Mouse (Mus musculus) Patski (cell line): ENCODE results near the gene Gstm3. TPM values are rescaled to one million over a fixed set of nuclear protein-coding genes. Genes with fewer than 3 reads are reported as not detected.
"Not testable (repeated sequence)": the region's sequence is repeated elsewhere in the genome, so short reads cannot be mapped to it uniquely, and the experiment has no call there.

Experiments used
- ATAC-seq: fragments of 100-300 bp; one replicate; pipeline ENCODE4 v1.8.0; 2021
- CTCF ChIA-PET: fragments of 350-600 bp; sonication (Branson Sonifier 250); formaldehyde crosslinking; loops from one replicate; lab custom pipeline; 2022; ENCODE audit warnings: inconsistent platforms; lab: Charles Lee
- POLR2A ChIA-PET: fragments of 350-600 bp; sonication (Branson Sonifier 250); formaldehyde crosslinking; loops from one replicate; lab custom pipeline; 2022; ENCODE audit warnings: antibody characterized with exemption, inconsistent platforms; lab: Charles Lee
- DNase-seq: peaks from one replicate; pipeline ENCODE4 v3.0.0-alpha.2; 2011; ENCODE audit warnings: low read depth, low spot score
- H3K27me3 ChIP-seq: fragments of 371-371 bp; one replicate; pipeline ENCODE4 v1.5.1; 2021
- CTCF ChIP-seq: fragments of 100-300 bp; IDR thresholded peaks from one replicate; pipeline ENCODE4 v1.5.1; 2021
- in situ Hi-C: fragments of 300-500 bp; cut with MboI; formaldehyde crosslinking; loops from 3 replicates; pipeline ENCODE4 v1.11.1; 2018; ENCODE audit warnings: low pct_unique_long_range_greater_than_20kb, mixed read lengths
- polyA plus RNA-seq: library from polyadenylated mRNA; unstranded; gene quantifications from one replicate; pipeline ENCODE4 v1.2.3, GENCODE M21; 2021

Gstm3 gene
- polyA plus RNA-seq, 1 experiment from 2014 or later, result not detected

DNA sequence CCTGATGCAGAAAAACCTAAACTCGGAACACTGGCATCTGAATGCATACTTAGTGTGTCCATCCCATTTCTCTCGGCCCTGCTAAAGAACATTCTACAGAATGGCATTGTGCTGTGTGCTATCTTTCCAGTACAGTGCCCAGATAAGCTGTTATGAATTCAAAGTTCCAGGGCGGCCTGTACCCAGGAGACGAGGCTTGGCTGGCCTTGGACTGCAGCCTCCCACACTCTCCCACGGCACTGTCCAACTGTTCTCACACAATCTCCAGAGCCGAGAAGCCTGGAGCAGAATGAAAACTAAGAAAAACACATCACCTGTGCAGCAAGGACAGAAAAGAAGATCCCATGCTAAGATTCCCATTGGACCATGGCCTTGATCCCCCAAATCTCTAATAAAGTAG lies 13.6 kb upstream of the Gstm3 start:
- ATAC-seq (no peak), DNase-seq (no peak)
- in situ Hi-C loops, result no loop called here
- POLR2A ChIA-PET, result interaction anchor here (0.9 kb wide), 1 partner anchor 28 kb away, joined by 3 read pairs; no protein-coding TSS in a partner anchor
- no peak for TF ChIP-seq CTCF
- H3K27me3 ChIP-seq, result no peaks in the 10 kb centered on the region
- CTCF ChIA-PET, result interaction anchor here (0.7 to 1.8 kb wide), 6 partner anchors 13 to 70 kb away, joined by 3 to 6 read pairs (median 4); partner anchors contain the start of genes Gstm3 and Gstm7

DNA sequence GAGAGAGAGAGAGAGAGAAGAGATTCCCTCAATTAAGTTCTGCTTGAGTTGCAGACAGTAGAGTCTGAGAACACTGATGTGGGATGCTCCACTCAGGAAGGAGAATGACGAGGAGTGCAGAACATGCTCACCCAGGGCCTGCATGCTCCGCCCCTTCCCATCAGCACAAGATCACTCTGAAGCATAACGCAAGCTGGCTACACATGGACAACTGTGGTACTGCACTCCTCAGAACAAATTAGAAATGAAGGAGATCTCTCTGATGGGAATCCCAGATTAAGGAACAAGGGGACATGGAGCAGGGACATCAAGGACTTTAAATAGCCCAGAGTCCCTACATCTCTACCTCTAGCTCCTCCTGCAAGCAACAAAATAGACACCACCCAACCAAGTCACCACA lies 12.2 kb upstream of the Gstm3 start:
- DNase-seq (no peak), ATAC-seq (no peak)
- in situ Hi-C loops, result no loop called here
- H3K27me3 ChIP-seq, result no peaks in the 10 kb centered on the region
- TF ChIP-seq CTCF, result no peak
- ChIA-PET CTCF (interaction anchor here (0.6 to 1.4 kb wide), 6 partner anchors 9 to 1711 kb away, joined by 3 to 4 read pairs (median 3); no protein-coding TSS in a partner anchor), POLR2A (no interaction called here)

DNA sequence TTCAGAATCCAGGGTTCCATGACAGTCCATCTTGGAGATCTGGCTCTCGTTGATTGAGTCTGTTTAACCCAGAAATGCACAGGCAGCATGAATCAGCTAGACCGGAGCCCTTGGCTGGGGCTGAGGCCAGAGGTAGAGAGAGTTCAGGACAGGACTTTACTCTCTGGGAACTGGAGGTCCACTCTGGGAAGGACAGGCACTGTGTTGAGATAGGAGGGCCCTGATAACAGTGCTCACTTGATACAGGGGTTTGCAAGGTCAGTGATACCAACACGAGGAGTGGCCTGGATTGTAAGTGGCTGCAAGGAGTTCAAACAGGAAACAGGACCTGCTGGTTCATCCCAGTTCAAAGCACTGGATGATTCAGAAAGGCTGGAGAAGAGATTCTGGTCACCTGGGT lies 8.6 kb upstream of the Gstm3 start:
- no peak for TF ChIP-seq CTCF
- no peak for DNase-seq
- in situ Hi-C loops, result no loop called here
- POLR2A ChIA-PET, result no interaction called here
- CTCF ChIA-PET, result no interaction called here
- H3K27me3 ChIP-seq, result no peaks in the 10 kb centered on the region
- ATAC-seq, result no peak

GRCm38 (mm10) chr3:107974237-107974636 lies 5.2 kb upstream of the Gstm3 start:
- ChIA-PET CTCF (interaction anchor here (0.9 to 1.3 kb wide), 5 partner anchors 11 to 88 kb away, joined by 3 to 4 read pairs (median 3); no protein-coding TSS in a partner anchor), POLR2A (no interaction called here)
- ATAC-seq (no peak), DNase-seq (no peak)
- no peaks in the 10 kb centered on the region for H3K27me3 ChIP-seq
- TF ChIP-seq CTCF, result no peak
- in situ Hi-C loops, result no loop called here

DNA sequence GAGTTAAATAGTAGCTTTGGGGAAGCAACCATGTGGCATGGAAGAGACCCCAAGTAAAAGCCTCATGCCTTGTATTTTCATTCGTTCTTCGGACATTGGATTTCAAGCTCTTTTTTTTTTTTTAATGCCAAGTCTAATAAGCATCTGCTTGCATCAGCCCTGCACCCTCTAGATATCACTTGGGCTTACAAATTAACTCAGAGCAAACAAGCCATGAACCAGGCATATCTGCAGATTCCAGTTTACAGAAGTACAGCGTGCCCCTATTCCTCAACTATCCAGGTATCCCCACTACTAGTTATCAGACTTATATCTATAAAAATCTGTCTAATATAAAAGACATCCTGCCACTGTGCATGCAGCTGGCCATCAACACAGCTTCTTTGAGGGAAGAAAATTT lies 3.0 kb upstream of the Gstm3 start:
- in situ Hi-C loops, result no loop called here
- POLR2A ChIA-PET, result interaction anchor here (0.6 kb wide), 1 partner anchor 18 kb away, joined by 3 read pairs; no protein-coding TSS in a partner anchor
- ATAC-seq (no peak), DNase-seq (no peak)
- no peak for TF ChIP-seq CTCF
- CTCF ChIA-PET, result interaction anchor here (0.7 to 1.8 kb wide), 3 partner anchors 9 to 15 kb away, joined by 3 to 5 read pairs (median 3); partner anchors contain the start of gene Gstm2
- H3K27me3 ChIP-seq, result no peaks in the 10 kb centered on the region

DNA sequence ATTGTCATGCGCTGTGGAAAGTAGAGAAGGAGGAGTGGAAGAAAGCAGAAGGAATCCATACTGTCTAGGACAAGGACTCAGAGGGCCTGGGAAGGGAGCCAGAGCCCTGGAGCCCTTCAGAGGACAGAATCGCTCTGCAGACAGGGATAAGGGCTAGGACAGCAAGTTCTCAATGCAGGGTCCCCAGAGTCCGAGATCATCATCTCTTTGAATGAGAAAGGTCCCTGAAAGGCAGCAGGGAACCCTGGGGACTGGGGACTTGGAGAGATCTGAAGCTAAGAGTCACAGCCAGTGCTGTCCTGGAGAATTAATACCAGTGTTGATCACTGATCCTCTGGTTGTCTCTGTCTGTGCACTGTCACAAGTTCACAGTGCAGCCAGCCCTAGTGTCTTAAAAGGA lies 2.0 kb upstream of the Gstm3 start:
- POLR2A ChIA-PET, CTCF ChIA-PET, H3K27me3 ChIP-seq, in situ Hi-C loops, ATAC-seq, DNase-seq: not testable (repeated sequence)

DNA sequence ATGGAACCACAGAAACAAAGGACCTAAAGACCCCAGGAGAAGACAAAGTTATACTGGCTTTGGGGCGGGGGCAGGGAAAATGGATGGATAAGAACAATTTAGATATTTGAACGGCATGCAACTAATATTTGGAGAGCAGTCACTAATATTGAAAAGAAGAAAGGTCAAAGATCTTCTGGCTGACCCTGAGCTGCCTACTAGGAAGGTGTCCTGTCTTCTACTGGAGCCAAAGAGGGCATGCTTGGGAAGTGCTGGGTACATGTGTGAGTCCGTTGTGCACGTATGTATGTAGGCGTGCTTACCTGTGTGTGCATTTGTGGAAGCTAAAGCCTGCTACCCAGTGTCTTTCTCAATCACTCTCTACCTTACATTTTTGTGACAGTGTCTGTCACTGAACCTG lies 2.5 kb downstream of the Gstm3 start:
- POLR2A ChIA-PET, result interaction anchor here (1.1 to 1.2 kb wide), 2 partner anchors 38 to 48 kb away, joined by 3 read pairs; no protein-coding TSS in a partner anchor
- in situ Hi-C loops, result no loop called here

DNA sequence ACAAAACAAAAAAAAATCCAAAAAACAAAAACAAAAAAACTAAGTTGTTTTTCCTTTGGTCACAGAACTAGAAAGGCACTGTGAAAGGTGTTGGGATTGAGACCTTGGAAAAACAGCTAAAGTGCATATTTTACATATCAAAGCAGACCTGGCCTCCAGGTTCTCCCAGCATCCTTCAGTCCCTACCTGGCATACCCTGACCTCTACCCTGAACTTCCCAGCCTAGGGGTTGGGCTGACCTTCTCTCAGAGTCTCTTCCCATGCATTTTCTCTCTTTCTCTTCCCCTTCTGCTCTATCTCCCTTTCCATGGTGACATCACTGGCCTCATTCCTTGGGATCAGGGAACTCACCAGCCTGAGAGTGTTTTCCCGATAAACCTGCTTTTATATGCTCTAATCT lies 3.5 kb downstream of the Gstm3 start:
- no peaks in the 10 kb centered on the region for H3K27me3 ChIP-seq
- ATAC-seq, result no peak
- POLR2A ChIA-PET, result interaction anchor here (1.2 kb wide), 1 partner anchor 40 kb away, joined by 3 read pairs; no protein-coding TSS in a partner anchor
- TF ChIP-seq CTCF, result no peak
- in situ Hi-C loops, result no loop called here
- DNase-seq, result no peak
- CTCF ChIA-PET, result interaction anchor here (2.9 kb wide), 1 partner anchor 26 kb away, joined by 11 read pairs; no protein-coding TSS in a partner anchor

More for the DNA sequence above, 2.5 kb downstream of the Gstm3 start:
- DNase-seq (no peak), ATAC-seq (no peak)
- no peaks in the 10 kb centered on the region for H3K27me3 ChIP-seq
- CTCF ChIA-PET, result no interaction called here
- no peak for TF ChIP-seq CTCF

- H3K27me3 ChIP-seq, result no peaks in the 10 kb centered on the region
- no peak for TF ChIP-seq CTCF
- POLR2A ChIA-PET, result interaction anchor here (0.9 to 1.1 kb wide), 2 partner anchors 11 to 48 kb away, joined by 3 to 5 read pairs; no protein-coding TSS in a partner anchor
- CTCF ChIA-PET, result interaction anchor here (1.0 to 2.9 kb wide), 3 partner anchors 25 to 47 kb away, joined by 3 to 11 read pairs (median 5); no protein-coding TSS in a partner anchor
- no peak for DNase-seq
- in situ Hi-C loops, result no loop called here
- ATAC-seq, result no peak
Observed at GRCm38 (mm10) chr3:107964656-107965308, 4.3 kb downstream of the Gstm3 start.

DNA sequence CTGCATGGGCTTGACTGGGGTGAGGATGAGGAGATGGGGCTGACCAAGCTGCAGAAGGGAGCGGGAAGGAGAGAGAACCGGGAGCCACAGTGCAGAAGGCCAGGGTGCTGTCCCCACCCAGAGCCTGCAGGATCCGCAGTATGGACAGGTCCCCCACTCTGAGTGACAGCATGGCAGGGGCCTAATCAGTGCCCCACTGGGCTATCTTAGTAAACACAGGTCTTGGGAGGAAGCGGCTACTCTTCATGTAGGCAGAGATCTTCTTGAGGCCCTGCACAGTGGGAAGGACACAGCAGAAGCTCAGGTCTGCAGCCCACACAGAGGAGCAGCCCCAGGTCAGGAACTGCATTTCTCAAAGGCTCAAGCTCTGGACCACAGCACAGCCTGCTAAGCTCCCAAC lies 5.1 kb downstream of the Gstm3 start:
- TF ChIP-seq CTCF, result no peak
- ATAC-seq (no peak), DNase-seq (no peak)
- H3K27me3 ChIP-seq, result no peaks in the 10 kb centered on the region
- ChIA-PET POLR2A (interaction anchor here (0.9 to 1.1 kb wide), 2 partner anchors 10 to 49 kb away, joined by 3 to 5 read pairs; no protein-coding TSS in a partner anchor), CTCF (interaction anchor here (1.0 to 2.9 kb wide), 7 partner anchors 10 to 100 kb away, joined by 3 to 11 read pairs (median 4); partner anchors contain the start of gene Gstm2)
- in situ Hi-C loops, result no loop called here

- ChIA-PET CTCF (interaction anchor here (1.7 to 3.8 kb wide), 7 partner anchors 8 to 191 kb away, joined by 6 to 23 read pairs (median 8); partner anchors contain the start of genes Gnai3, Gstm1 and Gstm6), POLR2A (interaction anchor here (0.7 kb wide), 1 partner anchor 20 kb away, joined by 3 read pairs; no protein-coding TSS in a partner anchor)
- H3K27me3 ChIP-seq, ATAC-seq, in situ Hi-C loops, DNase-seq: not testable (repeated sequence)
Observed at GRCm38 (mm10) chr3:107955260-107955659, 13.8 kb downstream of the Gstm3 start.
